Mouse (Mus musculus): Measurements from ENCODE around the gene Glul.

The Glul gene

DNA sequence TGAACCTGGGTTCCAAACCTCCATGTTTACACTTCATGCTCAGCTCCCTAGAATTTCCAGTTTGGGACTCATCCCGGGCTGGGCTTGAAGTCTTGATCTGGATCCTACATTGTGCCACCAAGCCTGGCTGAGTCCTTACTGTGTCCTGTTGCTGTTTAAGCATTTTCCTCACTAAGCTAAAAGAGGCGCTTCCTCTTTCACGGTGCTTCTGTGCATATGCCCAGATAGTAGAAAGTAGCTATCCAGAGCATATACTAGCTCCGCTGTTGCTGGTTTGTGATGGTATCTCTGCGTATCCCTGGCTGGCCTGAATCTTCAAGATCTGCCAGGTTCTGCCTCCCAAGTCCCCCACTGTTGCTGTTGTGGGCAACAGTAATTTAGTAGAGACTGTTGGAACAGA is 10.7 kb downstream of the Glul start:
- DNase-seq, result no peak

DNA sequence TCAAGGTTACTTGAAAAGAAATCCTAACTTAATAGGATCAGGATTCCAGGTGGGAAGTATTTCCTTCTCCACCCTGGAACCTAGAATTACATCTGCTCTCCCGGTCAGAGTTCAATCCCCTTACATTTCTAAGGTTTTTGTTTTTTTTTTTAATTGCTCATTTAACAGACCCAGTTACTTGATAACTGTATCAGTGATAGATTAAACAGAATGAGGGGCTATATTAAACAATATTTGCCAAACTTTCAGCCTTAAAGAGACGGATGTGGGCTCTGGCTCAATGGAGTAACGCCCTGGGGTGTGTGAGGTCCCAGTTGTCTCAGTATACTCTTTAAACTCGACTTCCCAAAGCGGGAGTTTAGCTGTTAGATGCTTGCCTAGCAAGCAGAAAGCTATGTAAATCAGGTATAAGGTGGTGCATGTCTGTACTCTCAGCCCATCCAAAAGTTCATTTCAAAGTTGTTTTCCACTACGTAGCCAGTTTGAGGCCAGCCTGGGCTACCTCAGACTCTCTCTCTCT is 11.6 kb downstream of the Glul start:
- no peak for DNase-seq

GRCm38 (mm10) chr1:153913869-153914268 is 14.1 kb downstream of the Glul start:
- no peak for DNase-seq

GRCm38 (mm10) chr1:153918521-153919206 is 18.9 kb downstream of the Glul start:
- DNase-seq, result no peak

- no peak for DNase-seq
Measured at GRCm38 (mm10) chr1:153921642-153922041, 21.9 kb downstream of the Glul start.

DNA sequence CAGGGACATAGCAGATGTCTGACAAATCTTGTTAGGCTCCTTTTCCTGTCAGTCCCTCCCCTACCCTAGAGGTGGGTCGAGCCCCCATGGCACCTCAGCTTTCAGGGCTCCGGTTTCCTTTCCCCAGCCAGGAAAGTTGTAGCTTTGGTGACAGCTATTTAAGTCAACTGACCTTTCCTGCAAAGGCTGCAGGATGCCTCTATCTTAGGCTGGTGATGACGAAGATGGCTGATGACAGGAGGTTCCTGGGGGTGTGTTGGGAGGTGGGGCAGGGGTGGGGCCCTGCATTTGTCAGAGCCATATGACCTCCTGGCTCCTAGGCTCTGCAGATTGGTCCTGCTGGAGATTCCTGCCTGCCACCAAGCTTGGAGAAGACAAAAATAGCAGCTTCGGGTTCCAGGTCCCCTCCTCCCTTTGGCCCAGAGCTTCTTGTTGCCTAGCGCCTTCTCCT is 22.9 kb downstream of the Glul start:
- DNase-seq, result peak; percentile 36

GRCm38 (mm10) chr1:153924395-153925385 is 24.9 kb downstream of the Glul start:
- DNase-seq, result no peak

DNA sequence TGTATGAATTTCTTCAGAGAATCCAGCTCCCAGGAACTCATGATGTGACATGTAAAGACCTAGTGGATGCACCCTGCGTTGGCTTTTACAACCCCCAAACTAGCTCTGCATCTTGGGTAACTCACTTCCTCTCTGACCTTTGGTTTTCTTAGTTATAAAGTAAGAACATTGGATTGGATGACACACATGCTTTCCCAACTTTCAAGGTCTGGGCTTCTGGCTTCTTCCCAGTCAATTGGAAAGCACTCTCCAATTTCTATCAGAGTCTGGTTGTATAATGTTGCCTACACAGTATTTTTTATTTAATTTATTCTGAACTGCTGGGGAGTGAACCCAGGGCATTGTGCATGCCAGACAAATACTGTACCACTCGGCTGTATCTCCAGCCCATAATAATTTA is 30.7 kb downstream of the Glul start:
- DNase-seq, result no peak

GRCm38 (mm10) chr1:153933772-153934171 is 34.0 kb downstream of the Glul start:
- DNase-seq, result no peak

DNA sequence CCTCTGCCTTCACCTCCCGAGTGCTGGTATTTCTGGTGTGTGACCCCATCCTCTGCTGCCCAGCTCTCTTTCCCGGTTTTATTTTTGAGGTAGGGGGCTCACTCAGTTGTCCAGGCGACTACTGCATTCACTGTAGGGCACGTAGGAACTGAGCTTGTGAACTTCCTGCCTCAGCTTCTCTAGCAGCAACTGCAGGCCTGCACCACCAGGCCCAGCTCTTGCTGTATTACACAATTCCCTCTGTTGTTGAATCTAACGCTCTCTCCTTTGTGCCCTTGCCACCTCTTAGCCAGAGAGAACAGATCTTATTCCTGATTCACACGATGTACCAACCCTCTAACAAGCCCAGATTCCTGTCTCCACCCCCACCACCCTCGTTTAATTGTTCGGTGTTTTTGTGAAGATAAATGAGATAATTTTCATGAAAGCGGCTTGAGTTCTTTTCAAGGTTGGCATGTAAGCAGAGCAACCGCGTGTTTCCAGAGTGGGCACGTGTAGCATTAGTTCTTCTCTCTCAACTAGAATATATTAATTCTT is 36.2 kb downstream of the Glul start:
- DNase-seq, result no peak

GRCm38 (mm10) chr1:153937025-153937424 is 37.3 kb downstream of the Glul start:
- DNase-seq, result no peak

- DNase-seq, result no peak
Measured at GRCm38 (mm10) chr1:153940986-153941385, 41.2 kb downstream of the Glul start.

GRCm38 (mm10) chr1:153945181-153945580 is 45.4 kb downstream of the Glul start:
- DNase-seq, result no peak

DNA sequence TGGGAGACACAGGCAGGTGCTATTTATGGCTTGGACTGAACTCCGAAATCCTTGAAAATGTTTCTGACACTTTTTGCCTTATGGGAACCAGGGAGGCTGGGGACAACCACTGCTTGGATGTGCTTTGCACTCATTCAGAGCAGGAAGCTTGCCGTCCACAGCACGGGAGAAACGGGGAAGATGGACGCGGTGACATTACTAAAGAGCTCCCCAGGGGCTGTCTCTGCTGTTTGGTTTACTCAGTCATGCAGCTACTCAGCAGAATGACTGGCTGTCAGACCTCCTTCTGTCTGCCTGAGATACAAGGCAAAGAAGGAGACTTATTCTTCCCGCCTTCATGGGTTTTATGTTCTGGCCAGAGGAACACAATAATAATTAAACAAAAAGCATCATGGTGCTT is 47.2 kb downstream of the Glul start:
- peak; percentile 54 for DNase-seq

DNA sequence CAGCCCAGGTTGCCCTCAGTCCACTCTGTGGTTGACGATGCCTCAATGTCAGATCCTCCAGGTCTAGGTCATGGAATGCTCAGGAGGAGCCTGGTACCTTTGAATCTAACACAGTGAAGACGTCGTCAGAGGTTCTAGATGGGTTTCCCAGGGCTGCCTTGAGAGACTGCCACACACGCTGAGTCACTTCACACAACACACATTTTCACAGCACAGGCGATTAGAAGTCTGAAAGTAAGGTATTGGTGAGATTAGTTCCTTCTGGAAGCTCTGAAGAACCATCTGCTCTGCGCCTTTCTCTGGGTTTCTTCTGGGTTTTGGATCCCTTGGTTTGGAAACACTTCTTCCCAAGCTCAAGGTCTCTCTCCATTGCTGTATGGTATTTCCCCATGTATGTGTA is 48.1 kb downstream of the Glul start:
- DNase-seq, result no peak

- no peak for DNase-seq
Measured at GRCm38 (mm10) chr1:153953232-153953631, 53.5 kb downstream of the Glul start.

DNA sequence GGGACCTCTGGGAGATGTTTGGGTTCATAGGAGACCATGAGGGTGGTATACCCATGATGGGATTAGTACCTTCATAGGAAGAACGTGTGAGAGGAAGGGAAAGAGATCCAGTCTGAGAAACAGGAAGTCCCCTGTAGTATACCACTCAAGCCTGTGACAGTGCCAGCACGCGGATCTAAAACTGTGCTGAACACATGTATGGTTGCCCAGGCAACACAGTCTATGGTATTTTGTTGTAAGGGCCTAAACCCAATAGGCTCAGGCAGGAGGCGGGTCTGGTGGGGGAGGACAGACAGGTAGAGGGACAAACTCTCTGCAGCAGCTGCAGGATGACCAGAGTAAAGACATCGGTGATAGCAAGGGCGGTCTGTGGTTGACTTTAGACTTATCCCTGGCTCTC is 54.1 kb downstream of the Glul start:
- DNase-seq, result no peak

GRCm38 (mm10) chr1:153957850-153958249 is 58.1 kb downstream of the Glul start:
- peak; percentile 80 for DNase-seq

Data from retina, postnatal 1 day (tissue).